Mouse (Mus musculus) embryonic fibroblast, embryonic 13.5 days (primary cell): ENCODE results near the gene Nfkb2.

ENCODE experiments used
- CTCF ChIP-seq: IDR thresholded peaks from 2 replicates; pipeline ENCODE4 v1.5.1; 2011; ENCODE audit warnings: mild to moderate bottlenecking, control low read depth, low read length, moderate library complexity, borderline replicate concordance; ENCODE audit not compliant: insufficient read depth
- POLR2A ChIP-seq: IDR thresholded peaks from 2 replicates; pipeline ENCODE4 v1.6.1; 2011; ENCODE audit warnings: low read depth, mild to moderate bottlenecking, control low read depth, low read length, moderate library complexity

DNA sequence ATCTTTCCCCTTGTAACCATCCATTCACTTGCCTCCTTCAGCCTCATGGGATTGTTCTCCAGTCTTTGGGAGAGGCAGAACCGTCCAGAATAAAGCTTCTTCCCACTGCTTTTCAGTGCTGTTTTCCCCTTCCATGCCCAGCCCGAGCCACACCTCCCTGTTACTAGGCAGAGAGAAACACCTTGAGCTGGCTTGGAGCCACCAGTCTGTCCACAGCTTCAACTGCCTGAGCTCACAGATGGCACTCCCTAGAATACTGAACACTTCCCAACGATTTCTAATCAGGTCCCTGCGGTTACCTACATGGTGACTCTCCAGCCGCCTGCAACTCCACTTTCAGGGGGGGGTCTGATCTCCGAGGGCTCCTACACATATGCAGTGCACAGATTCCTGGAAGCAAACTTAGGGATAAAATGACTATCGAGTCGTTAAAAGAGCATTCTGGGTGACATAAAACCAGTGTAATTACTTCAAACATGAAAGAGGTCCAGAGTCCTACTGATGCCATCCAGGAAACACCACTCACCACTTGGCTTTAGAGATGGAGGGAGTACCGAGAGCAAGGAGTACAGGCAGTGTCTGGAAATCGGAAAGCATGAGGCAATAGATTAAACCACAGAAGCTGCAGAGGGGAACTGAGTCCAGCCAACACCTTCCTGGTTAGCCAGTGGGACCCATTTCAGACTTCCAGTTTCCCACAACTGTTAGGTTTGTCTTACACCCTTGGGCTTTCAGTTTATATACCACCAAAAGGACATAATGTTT is 46.2 kb downstream of the Nfkb2 start, which contains the start of gene 2310034G01Rik:
- no peak for TF ChIP-seq POLR2A
- no peak for TF ChIP-seq CTCF
